Mouse (Mus musculus) bone marrow macrophage, adult 2 months (primary cell): ENCODE measurements around the gene Usp6nl.

Source experiments
- CTCF ChIP-seq: IDR thresholded peaks from 2 replicates; pipeline ENCODE4 v1.5.1; 2012; ENCODE audit warnings: low read depth, mild to moderate bottlenecking, low read length, moderate library complexity
- POLR2A ChIP-seq: IDR thresholded peaks from 2 replicates; pipeline ENCODE4 v1.6.1; 2012; ENCODE audit warnings: mild to moderate bottlenecking, low read depth, low read length, borderline replicate concordance

DNA sequence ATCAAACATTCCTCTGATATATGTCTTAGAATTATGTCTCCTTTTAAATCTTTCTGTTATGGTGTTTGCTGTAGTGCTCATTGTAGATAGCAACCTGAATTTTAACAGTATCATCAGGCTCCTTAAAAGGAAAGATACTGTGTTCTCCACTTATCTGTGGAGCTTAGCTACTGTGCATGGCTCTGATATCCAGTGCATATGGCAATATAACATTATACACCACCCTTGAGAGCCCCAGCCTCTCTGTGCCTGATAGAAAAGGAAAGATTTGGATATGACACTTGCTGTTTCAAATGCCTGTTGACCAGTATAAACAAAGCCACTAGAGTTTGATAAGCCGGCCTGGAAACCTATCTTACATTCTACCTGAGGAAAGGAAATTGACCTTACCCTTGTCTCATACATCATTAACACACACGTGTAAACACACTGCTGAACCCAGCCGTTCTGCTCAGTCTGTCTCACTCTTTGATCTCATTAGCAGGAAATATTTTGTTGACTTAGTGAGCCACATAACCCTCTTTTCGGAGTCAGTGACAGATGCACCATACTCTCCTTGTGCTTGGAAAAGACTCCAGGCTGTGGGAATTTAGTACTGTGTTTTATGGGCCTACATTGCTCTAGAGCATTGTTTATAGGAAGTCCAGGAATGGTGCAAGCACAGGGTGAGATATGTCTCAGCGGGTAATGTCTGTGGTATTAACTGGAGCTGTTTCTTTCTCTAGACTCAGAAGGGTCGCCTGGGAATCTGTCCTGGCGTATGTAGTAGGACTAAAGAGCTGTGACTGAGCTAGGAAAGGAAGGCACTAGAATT is 9.1 kb downstream of the Usp6nl start:
- TF ChIP-seq POLR2A, result no peak
- no peak for TF ChIP-seq CTCF
